Mouse (Mus musculus): ENCODE measurements around the gene Tctex1d2.

GRCm38 (mm10) chr16:32398206-32398605, 21.3 kb upstream of the Tctex1d2 start:
- TF ChIP-seq CTCF (IDR thresholded peaks at IDR 0.05; ENCODE audit: low read depth) (no peak), EP300 (IDR thresholded peaks at IDR 0.05; ENCODE audit: low read depth) (no peak)
